Mouse (Mus musculus): ENCODE measurements at regions not wholly inside any gene's neighbourhood (a gene's known extent, or its start where the extent isn't known, plus 50 kb on each side); places are given as distances from the start of the nearest gene placed in this dataset.

DNA sequence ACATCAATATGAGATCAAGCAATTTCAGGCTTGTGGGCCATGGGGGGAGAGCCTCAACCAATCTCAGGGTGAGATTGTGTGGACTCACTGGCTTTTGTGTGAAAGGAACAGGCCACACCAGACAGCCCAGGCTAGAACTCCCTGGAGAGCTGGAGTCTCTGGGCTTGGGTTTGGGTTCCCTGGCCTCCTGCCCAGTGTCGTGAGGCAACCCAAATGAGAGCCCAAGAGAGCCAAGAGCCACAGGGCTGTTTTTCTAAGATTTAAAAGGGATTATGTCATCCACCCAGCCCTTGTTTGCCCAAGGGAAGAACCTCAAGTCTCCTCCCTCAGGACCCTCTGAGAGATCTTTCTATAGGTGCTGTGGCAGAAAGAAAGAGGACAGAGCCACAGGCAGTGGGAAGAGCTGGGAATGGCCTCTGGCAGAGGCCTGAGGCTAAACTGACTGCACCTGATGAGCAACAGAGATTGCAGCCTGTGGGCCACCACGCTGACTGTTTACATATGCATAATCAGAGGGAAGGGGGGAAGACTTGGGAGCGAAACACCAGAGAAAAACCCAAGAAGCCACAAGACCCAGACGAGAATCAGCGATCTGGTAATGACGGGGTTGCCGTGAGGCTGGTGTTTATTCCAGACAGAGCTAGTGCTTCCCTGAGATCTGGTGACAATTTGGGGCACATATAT, 92.1 kb downstream of the Bcl2l11 start:
- no peaks in the 10 kb centered on the region for H3K36me3 ChIP-seq (ENCODE audit: control insufficient read depth, insufficient read depth, low read length)
- no peak overlapping the region for H3K4me3 ChIP-seq (ENCODE audit: low read length)
- H3K4me2 ChIP-seq (ENCODE audit: low read length) = no peak overlapping the region
- no peak overlapping the region for H3K9ac ChIP-seq (ENCODE audit: low read depth, low read length)
- WGBS = 75% methylated on average over 7 of the region's 7 CpGs
- H3K27ac ChIP-seq (ENCODE audit: low read depth, low read length) = no peak overlapping the region
- no peaks in the 10 kb centered on the region for H3K27me3 ChIP-seq (replicated peaks; ENCODE audit: control insufficient read depth, insufficient read depth, low read length)
- ATAC-seq = no peak
- H3K9me3 ChIP-seq (ENCODE audit: control insufficient read depth, low read length) = no peaks in the 10 kb centered on the region; the same call in 1 of the 2 replicates
- no peaks in the 10 kb centered on the region for H3K4me1 ChIP-seq (ENCODE audit: control insufficient read depth, insufficient read depth, low read depth, low read length)

DNA sequence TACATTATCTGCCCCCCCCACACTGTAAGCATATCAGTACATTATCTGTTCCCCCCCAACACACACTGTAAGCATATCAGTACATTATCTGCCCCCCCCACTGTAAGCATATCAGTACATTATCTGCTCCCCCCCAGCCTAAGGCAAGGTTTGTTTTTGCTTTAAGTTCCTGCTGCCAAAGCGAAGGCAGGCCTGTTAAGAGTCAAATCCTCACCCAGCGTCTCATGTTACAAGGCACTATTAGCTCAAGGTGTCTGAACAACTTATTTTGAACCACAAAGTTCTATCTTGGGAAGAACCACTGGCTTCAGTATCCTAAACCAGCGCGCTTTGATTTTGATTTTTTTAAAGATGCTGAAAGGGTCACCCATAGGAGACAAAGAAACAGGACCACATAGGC, 93.1 kb downstream of the Bcl2l11 start:
- ATAC-seq = no peak
- WGBS = 86% methylated on average over 4 of the region's 4 CpGs
- no peak overlapping the region for H3K9ac ChIP-seq (ENCODE audit: low read depth, low read length)

DNA sequence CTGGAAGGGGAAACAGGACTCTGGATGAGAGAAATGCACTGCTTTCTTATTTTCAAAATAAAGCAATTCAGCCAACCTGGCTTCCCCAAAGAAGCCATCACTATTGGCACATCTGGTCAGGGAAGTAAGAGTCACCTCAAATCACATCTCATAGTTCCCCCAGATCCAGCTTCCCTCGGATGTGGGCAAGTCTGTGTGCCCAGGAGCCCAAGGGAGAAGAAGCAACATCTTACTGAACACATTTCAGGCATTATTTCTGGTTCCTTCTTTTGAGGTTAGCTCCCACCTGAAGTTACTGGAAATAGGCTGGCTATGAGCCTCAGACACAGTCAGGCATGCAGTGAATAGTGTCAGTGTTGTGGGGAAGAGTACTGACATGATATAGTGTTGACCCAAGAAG, 95.2 kb downstream of the Bcl2l11 start:
- WGBS = 71% methylated on average over 1 of the region's 1 CpGs
- Histone ChIP-seq H3K9me3 (ENCODE audit: control insufficient read depth, low read length) (no peaks in the 10 kb centered on the region; the same call in 1 of the 2 replicates), H3K27me3 (replicated peaks; ENCODE audit: control insufficient read depth, insufficient read depth, low read length) (no peaks in the 10 kb centered on the region), H3K4me3 (ENCODE audit: low read length) (no peak overlapping the region), H3K9ac (ENCODE audit: low read depth, low read length) (no peak overlapping the region), H3K36me3 (ENCODE audit: control insufficient read depth, insufficient read depth, low read length) (no peaks in the 10 kb centered on the region), H3K4me2 (ENCODE audit: low read length) (no peak overlapping the region), H3K27ac (ENCODE audit: low read depth, low read length) (no peak overlapping the region), H3K4me1 (ENCODE audit: control insufficient read depth, insufficient read depth, low read depth, low read length) (no peaks in the 10 kb centered on the region)
- no peak for ATAC-seq

More for the DNA sequence above, 93.1 kb downstream of the Bcl2l11 start:
- no peaks in the 10 kb centered on the region for H3K36me3 ChIP-seq (ENCODE audit: control insufficient read depth, insufficient read depth, low read length)
- no peak overlapping the region for H3K4me2 ChIP-seq (ENCODE audit: low read length)
- no peak overlapping the region for H3K27ac ChIP-seq (ENCODE audit: low read depth, low read length)
- no peak overlapping the region for H3K4me3 ChIP-seq (ENCODE audit: low read length)
- no peaks in the 10 kb centered on the region for H3K4me1 ChIP-seq (ENCODE audit: control insufficient read depth, insufficient read depth, low read depth, low read length)
- H3K27me3 ChIP-seq (replicated peaks; ENCODE audit: control insufficient read depth, insufficient read depth, low read length) = no peaks in the 10 kb centered on the region
- no peaks in the 10 kb centered on the region; the same call in 1 of the 2 replicates for H3K9me3 ChIP-seq (ENCODE audit: control insufficient read depth, low read length)

DNA sequence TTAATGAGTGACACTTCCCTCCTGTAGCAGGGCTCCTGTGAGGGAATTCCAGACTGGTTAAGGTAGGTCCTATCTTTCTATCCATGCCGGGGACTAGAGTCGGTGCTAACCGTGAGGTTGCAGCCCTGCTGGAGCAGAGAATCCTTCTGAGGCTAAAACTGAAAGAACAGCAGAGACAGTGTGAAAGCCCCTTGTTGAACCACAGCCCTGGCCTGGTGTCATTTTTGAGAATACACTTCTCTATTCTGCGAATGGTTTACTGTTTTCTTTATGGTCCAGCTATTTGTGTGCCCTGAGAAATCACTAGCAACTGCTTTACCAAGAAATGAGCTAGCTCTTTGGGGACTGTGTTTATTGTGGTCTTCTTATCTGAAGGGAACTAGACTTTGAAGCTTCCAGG, 95.8 kb downstream of the Bcl2l11 start:
- Histone ChIP-seq H3K9ac (ENCODE audit: low read depth, low read length) (no peak overlapping the region), H3K27ac (ENCODE audit: low read depth, low read length) (no peak overlapping the region), H3K9me3 (ENCODE audit: control insufficient read depth, low read length) (no peaks in the 10 kb centered on the region; the same call in 1 of the 2 replicates), H3K27me3 (replicated peaks; ENCODE audit: control insufficient read depth, insufficient read depth, low read length) (no peaks in the 10 kb centered on the region), H3K4me3 (ENCODE audit: low read length) (no peak overlapping the region), H3K4me2 (ENCODE audit: low read length) (no peak overlapping the region), H3K4me1 (ENCODE audit: control insufficient read depth, insufficient read depth, low read depth, low read length) (no peaks in the 10 kb centered on the region), H3K36me3 (ENCODE audit: control insufficient read depth, insufficient read depth, low read length) (no peaks in the 10 kb centered on the region)
- 86% methylated on average over 4 of the region's 4 CpGs for WGBS
- ATAC-seq = no peak

DNA sequence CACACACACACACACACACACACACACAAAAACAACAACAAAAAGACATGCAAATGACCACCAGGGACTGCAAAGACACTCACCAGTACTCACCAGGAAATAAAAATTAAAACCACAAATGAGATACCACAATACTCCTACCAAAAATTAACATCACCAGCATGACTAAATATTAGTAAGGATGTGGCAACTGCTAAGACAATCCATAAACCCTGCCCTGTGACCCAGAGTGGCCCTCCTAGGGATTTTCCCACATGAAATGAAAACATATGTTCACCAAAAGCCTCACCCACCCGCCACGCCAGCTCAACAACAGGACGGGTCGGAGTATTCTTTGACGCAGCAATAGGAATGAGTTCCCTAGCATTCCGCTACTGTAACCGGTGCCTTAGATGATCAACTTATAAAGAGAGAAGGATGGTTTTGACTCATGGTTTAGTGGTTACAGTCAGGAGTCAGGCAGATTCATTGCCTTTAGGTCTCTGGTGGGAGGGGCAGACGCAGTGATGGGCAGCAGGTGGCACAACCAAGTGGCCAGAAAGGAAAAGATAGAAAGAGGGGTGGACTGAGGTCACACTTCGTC, 100.7 kb downstream of the Bcl2l11 start:
- no peaks in the 10 kb centered on the region for H3K27me3 ChIP-seq (replicated peaks; ENCODE audit: control insufficient read depth, insufficient read depth, low read length)

DNA sequence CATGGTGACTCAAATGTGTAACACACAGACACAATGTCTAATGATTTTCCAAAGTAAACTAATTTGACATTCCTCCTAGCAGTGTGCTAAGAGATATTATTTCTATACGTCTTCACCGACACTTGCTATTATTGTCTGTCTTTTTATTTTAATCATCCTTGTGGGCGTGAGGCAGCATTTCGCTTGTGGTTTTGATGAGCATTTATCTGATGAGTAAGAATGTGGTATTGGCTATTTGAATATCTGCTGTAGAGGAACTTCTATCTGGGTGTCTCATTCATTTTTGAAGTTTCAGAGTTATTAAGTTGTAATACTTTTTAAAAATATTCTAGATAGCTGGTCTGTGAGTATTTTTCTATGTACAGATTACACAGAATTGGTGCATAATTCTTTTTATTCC, 103.9 kb downstream of the Bcl2l11 start:
- H3K4me3 ChIP-seq (ENCODE audit: low read length) = no peak overlapping the region
- H3K27ac ChIP-seq (ENCODE audit: low read depth, low read length) = no peak overlapping the region
- H3K4me1 ChIP-seq (ENCODE audit: control insufficient read depth, insufficient read depth, low read depth, low read length) = no peaks in the 10 kb centered on the region
- no peak for ATAC-seq
- no peak overlapping the region for H3K4me2 ChIP-seq (ENCODE audit: low read length)
- no peaks in the 10 kb centered on the region for H3K36me3 ChIP-seq (ENCODE audit: control insufficient read depth, insufficient read depth, low read length)
- no peaks in the 10 kb centered on the region for H3K9me3 ChIP-seq (ENCODE audit: control insufficient read depth, low read length)
- H3K9ac ChIP-seq (ENCODE audit: low read depth, low read length) = no peak overlapping the region
- no peaks in the 10 kb centered on the region for H3K27me3 ChIP-seq (replicated peaks; ENCODE audit: control insufficient read depth, insufficient read depth, low read length)
- WGBS = 91% methylated on average over 4 of the region's 4 CpGs

More for the DNA sequence above, 100.7 kb downstream of the Bcl2l11 start:
- Histone ChIP-seq H3K4me3 (ENCODE audit: low read length) (no peak overlapping the region), H3K9ac (ENCODE audit: low read depth, low read length) (no peak overlapping the region), H3K36me3 (ENCODE audit: control insufficient read depth, insufficient read depth, low read length) (no peaks in the 10 kb centered on the region), H3K27ac (ENCODE audit: low read depth, low read length) (no peak overlapping the region), H3K4me1 (ENCODE audit: control insufficient read depth, insufficient read depth, low read depth, low read length) (no peaks in the 10 kb centered on the region), H3K9me3 (ENCODE audit: control insufficient read depth, low read length) (no peaks in the 10 kb centered on the region), H3K4me2 (ENCODE audit: low read length) (no peak overlapping the region)
- ATAC-seq = no peak
- whole genome bisulfite sequencing = 94% methylated on average over 9 of the region's 9 CpGs

DNA sequence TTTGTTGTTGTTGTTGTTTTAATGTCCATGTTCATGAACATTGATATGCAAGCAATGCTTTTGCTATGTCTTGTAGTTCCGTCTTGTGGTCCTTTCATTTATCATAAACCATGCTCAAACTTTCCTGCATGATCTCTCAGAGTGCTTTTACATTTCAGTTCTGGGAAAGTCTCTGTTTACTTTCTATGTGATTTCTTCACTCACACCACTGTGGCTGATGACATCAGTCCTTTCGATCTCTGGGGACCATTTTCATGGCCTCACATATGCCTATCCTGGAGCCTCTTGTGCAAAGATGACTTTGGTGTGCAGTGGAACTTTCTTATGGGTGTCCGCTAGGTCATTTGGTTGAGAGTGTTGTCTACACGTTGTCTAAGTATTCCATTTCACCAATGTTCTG, 105.1 kb downstream of the Bcl2l11 start:
- Histone ChIP-seq H3K9me3 (ENCODE audit: control insufficient read depth, low read length) (no peaks in the 10 kb centered on the region), H3K4me3 (ENCODE audit: low read length) (no peak overlapping the region), H3K9ac (ENCODE audit: low read depth, low read length) (no peak overlapping the region), H3K4me1 (ENCODE audit: control insufficient read depth, insufficient read depth, low read depth, low read length) (no peaks in the 10 kb centered on the region), H3K27ac (ENCODE audit: low read depth, low read length) (no peak overlapping the region), H3K36me3 (ENCODE audit: control insufficient read depth, insufficient read depth, low read length) (no peaks in the 10 kb centered on the region), H3K27me3 (replicated peaks; ENCODE audit: control insufficient read depth, insufficient read depth, low read length) (no peaks in the 10 kb centered on the region), H3K4me2 (ENCODE audit: low read length) (no peak overlapping the region)
- ATAC-seq = no peak
- WGBS = 92% methylated on average over 4 of the region's 4 CpGs

DNA sequence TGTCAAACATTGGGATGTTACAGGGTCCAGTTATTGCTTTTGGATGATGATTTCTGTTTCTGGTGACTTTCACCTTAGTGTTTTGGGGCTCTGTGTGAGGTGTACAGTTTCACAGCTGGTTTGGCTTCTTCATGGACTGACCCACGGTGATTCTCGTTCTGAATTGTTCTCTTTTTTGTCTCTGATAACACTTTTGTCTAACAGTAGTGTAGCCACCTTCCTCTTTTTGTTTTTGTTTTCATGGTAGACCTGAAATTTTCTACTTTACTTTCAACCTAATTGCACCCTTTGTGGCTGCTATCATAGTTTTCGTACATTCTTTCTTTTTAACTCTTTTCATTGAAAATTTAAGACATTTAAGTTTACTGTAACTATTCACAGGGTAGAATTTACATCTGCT, 105.5 kb downstream of the Bcl2l11 start:
- no peak for ATAC-seq
- H3K9me3 ChIP-seq (ENCODE audit: control insufficient read depth, low read length) = no peaks in the 10 kb centered on the region
- H3K4me2 ChIP-seq (ENCODE audit: low read length) = no peak overlapping the region
- no peaks in the 10 kb centered on the region for H3K4me1 ChIP-seq (ENCODE audit: control insufficient read depth, insufficient read depth, low read depth, low read length)
- no peak overlapping the region for H3K9ac ChIP-seq (ENCODE audit: low read depth, low read length)
- H3K4me3 ChIP-seq (ENCODE audit: low read length) = no peak overlapping the region
- no peak overlapping the region for H3K27ac ChIP-seq (ENCODE audit: low read depth, low read length)
- H3K27me3 ChIP-seq (replicated peaks; ENCODE audit: control insufficient read depth, insufficient read depth, low read length) = no peaks in the 10 kb centered on the region
- H3K36me3 ChIP-seq (ENCODE audit: control insufficient read depth, insufficient read depth, low read length) = no peaks in the 10 kb centered on the region
- WGBS = 80% methylated on average over 3 of the region's 3 CpGs

DNA sequence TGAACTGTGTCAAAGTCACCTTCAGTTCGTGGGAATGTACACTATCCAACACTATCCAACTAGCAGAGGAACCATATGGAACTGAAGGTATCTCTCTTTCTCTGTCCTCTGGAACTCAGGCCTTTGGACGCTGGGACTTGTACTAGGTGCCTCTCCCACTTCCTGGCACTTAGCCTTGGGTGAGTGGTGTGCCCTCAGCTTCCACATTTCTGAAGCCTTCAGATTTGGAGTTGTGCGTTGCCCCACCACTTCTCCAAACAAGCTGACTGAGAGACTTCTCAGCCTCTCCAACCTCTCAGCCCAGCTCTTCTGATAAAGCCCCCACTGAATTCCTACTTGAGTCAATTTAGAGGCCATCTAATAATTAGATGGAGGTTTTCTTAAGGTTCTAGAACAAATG, 106.2 kb downstream of the Bcl2l11 start:
- no peak overlapping the region for H3K4me2 ChIP-seq (ENCODE audit: low read length)
- H3K4me3 ChIP-seq (ENCODE audit: low read length) = no peak overlapping the region
- H3K9me3 ChIP-seq (ENCODE audit: control insufficient read depth, low read length) = no peaks in the 10 kb centered on the region
- no peaks in the 10 kb centered on the region for H3K36me3 ChIP-seq (ENCODE audit: control insufficient read depth, insufficient read depth, low read length)
- no peaks in the 10 kb centered on the region for H3K4me1 ChIP-seq (ENCODE audit: control insufficient read depth, insufficient read depth, low read depth, low read length)
- 90% methylated on average over 3 of the region's 3 CpGs for WGBS
- no peak overlapping the region for H3K27ac ChIP-seq (ENCODE audit: low read depth, low read length)
- no peaks in the 10 kb centered on the region for H3K27me3 ChIP-seq (replicated peaks; ENCODE audit: control insufficient read depth, insufficient read depth, low read length)
- no peak for ATAC-seq
- H3K9ac ChIP-seq (ENCODE audit: low read depth, low read length) = no peak overlapping the region
